Mouse (Mus musculus): ENCODE measurements around the gene Fam118b. TPM values are rescaled to one million over a fixed set of nuclear protein-coding genes. Genes with fewer than 3 reads are reported as not detected.

Fam118b gene
- polyA plus RNA-seq, 1 experiment from 2014 or later: 63.8 TPM

DNA sequence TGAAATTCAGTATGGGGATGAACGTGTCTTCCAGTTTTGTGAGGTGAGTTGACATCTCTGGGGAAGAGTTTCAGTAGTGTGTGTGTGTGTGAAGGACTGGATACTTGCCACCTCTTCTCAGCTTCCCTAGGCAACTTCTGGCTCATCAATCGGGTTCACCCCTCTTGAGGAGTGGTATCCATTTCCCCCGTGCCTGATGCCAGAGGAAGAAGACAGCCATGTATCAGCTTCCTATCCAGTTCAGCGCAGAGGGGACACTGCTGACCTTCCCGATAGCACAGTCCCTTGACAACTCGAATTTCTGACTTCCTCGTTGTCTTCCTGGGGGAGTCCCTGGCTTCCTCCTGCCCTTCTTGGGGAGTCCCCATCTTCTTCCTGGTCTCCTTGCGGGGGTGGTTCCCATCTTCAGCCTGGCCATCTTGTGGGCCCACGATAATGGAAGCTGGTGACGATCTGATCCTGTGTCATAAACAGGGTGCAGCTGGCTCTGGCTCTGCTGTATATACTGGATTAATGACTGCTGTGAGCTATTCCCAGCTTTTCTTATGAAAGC lies 80.2 kb downstream of the Fam118b start:
- 87% methylated on average over 10 of the region's 10 CpGs for WGBS
- Histone ChIP-seq H3K27me3 (no peaks in the 10 kb centered on the region), H3K4me1 (replicated peaks) (no peaks in the 10 kb centered on the region), H3K36me3 (peaks cover 24% of the 10 kb centered on the region; the same call in 1 of the 2 replicates), H3K4me2 (no peak overlapping the region), H3K9ac (no peak overlapping the region), H3K9me3 (no peaks in the 10 kb centered on the region), H3K4me3 (no peak overlapping the region), H3K27ac (replicated peaks) (no peak overlapping the region)
- ATAC-seq (ENCODE audit: low read depth): no peak

GRCm38 (mm10) chr9:35186430-35186829 lies 81.2 kb downstream of the Fam118b start:
- H3K9ac ChIP-seq: no peak overlapping the region
- H3K4me3 ChIP-seq: no peak overlapping the region
- peaks cover 24% of the 10 kb centered on the region; the same call in 1 of the 2 replicates for H3K36me3 ChIP-seq
- no peak overlapping the region for H3K4me2 ChIP-seq
- WGBS: 88% methylated on average over 3 of the region's 4 CpGs
- H3K9me3 ChIP-seq: no peaks in the 10 kb centered on the region
- no peak for ATAC-seq (ENCODE audit: low read depth)
- H3K4me1 ChIP-seq (replicated peaks): no peaks in the 10 kb centered on the region
- H3K27me3 ChIP-seq: no peaks in the 10 kb centered on the region
- H3K27ac ChIP-seq (replicated peaks): no peak overlapping the region

DNA sequence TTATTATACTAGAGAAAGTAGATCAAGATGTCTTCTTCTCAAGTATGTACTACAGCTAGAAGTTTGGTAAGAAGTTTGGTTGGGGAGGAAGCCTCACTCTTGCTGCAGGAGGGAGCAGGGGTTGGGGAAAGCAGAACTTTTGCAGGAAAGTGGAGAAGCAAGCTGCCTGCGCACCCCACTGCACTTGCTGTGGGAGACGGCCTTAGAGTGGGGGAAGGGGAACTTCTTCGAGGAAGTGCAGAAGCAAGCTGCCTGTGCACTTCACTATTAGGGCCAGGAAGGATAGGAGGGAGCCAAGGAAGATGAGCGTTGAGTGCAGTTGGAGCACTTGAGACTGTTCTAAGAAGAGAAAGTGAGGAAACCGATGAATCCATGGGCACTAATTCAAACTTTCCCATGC lies 84.2 kb downstream of the Fam118b start:
- no peaks in the 10 kb centered on the region for H3K4me1 ChIP-seq (replicated peaks)
- no peak for ATAC-seq (ENCODE audit: low read depth)
- no peak overlapping the region for H3K9ac ChIP-seq
- no peaks in the 10 kb centered on the region for H3K9me3 ChIP-seq
- H3K36me3 ChIP-seq: peaks cover 9% of the 10 kb centered on the region; the same call in 1 of the 2 replicates
- WGBS: 72% methylated on average over 5 of the region's 5 CpGs
- no peak overlapping the region for H3K4me2 ChIP-seq
- H3K27me3 ChIP-seq: no peaks in the 10 kb centered on the region
- H3K27ac ChIP-seq (replicated peaks): no peak overlapping the region
- no peak overlapping the region for H3K4me3 ChIP-seq

- WGBS: 86% methylated on average over 2 of the region's 2 CpGs
- Histone ChIP-seq H3K27me3 (no peaks in the 10 kb centered on the region), H3K4me2 (no peak overlapping the region)
These were observed 84.8 kb downstream of the Fam118b start for GRCm38 (mm10) chr9:35182832-35183231.

DNA sequence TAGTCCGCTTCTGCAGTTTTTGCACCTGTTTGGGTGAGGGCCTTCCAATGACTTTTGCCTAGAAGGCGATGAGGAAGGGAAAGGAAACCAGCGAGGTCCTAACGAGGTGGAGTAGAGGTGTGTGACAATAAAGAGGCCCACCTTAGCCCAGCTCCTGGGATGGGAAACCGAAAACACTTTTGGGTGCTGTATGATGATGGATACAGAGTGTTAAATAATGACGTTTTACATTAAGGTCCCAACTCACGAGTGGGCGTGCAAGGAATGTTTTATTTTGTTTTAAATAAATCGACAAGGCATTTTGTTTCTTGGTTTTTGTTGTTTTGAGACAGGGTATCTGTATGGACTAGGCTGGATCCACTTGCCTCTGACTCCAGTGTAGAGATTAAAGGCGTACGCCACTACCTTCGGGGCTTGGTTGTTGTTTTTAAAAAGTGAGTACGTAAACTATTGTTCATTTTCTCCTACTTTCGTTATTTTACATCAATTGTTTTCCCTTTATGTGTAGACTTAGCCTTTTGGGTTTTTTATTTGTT lies 91.4 kb downstream of the Fam118b start:
- H3K27ac ChIP-seq (replicated peaks): no peak overlapping the region
- H3K36me3 ChIP-seq: no peaks in the 10 kb centered on the region
- H3K4me2 ChIP-seq: peak overlapping the region; percentile 82
- 51% methylated on average over 14 of the region's 14 CpGs for WGBS
- no peaks in the 10 kb centered on the region for H3K9me3 ChIP-seq
- ATAC-seq (ENCODE audit: low read depth): peak; percentile 54
- H3K9ac ChIP-seq: 0 out of 2 replicates have a peak overlapping the region, but pooled peaks have one; percentile 39
- H3K27me3 ChIP-seq: no peaks in the 10 kb centered on the region
- H3K4me1 ChIP-seq (replicated peaks): peaks cover 18% of the 10 kb centered on the region
- peak overlapping the region; percentile 56 for H3K4me3 ChIP-seq

More at GRCm38 (mm10) chr9:35182832-35183231, 84.8 kb downstream of the Fam118b start:
- Histone ChIP-seq H3K27ac (replicated peaks) (no peak overlapping the region), H3K9me3 (no peaks in the 10 kb centered on the region), H3K4me3 (no peak overlapping the region), H3K4me1 (replicated peaks) (no peaks in the 10 kb centered on the region), H3K9ac (no peak overlapping the region), H3K36me3 (peaks cover 6% of the 10 kb centered on the region; the same call in 1 of the 2 replicates)
- ATAC-seq (ENCODE audit: low read depth): no peak

DNA sequence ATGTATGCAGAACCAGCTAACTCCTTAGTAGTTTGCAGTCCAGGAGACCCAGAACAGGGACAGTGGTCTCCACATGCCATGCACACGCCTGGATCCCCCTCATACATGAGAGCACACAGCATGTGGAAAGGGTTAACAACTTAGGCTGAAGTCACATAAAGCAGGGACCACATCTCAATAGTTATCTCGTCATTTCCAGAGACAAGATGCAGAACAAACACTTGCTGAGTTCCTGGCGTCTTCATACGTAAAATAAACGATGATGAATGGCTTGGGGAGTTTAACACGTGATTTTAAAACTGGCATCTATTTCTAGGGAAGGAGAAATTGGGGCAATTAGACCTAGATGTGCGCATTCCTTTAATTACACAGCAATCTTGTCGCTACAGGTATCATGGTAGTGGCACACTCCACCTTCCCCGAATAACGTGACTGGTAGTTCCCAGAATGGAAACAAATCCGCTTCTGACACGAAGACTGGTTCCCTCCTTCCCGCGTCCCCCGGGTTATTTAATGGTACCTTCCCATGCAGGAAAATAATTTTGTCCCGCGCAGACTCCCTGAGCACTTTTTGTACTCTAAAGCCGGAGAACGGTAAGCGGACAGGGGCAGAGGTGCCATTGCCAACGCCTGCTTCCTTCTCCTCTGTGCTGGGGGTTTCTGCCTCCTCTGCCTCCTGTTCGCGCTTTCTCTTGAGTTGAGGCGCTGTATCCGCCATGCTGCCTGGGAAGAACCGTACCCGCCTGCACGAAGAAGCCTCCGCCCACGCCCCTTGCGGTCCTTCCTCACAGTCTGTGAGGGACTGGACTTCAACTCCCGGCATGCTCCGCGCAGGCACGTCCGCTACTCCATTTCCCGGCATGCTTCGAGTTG lies 92.1 kb downstream of the Fam118b start, which contains the start of gene Dcps:
Dcps (minus strand) TSS at position 811 of the 873 bp plus-strand sequence.
- Histone ChIP-seq H3K9ac (peak within 1 kb of the TSS; percentile 69), H3K9me3 (no peaks in the 10 kb centered on the region), H3K36me3 (0 out of 2 replicates have a peak, but pooled peaks cover 5% of the 10 kb centered on the region), H3K27ac (replicated peaks) (peak within 1 kb of the TSS; percentile 87), H3K4me2 (peak within 1 kb of the TSS; percentile 82), H3K4me1 (replicated peaks) (peaks cover 18% of the 10 kb centered on the region), H3K4me3 (peak within 1 kb of the TSS; percentile 56), H3K27me3 (no peaks in the 10 kb centered on the region)
- ATAC-seq (ENCODE audit: low read depth): peak; percentile 98
- under 1% methylated on average over 38 of the region's 38 CpGs for WGBS

- Histone ChIP-seq H3K4me3 (no peak overlapping the region), H3K9ac (no peak overlapping the region), H3K4me2 (no peak overlapping the region), H3K4me1 (replicated peaks) (peaks cover 18% of the 10 kb centered on the region), H3K27me3 (no peaks in the 10 kb centered on the region), H3K9me3 (no peaks in the 10 kb centered on the region), H3K27ac (replicated peaks) (no peak overlapping the region), H3K36me3 (peaks cover 13% of the 10 kb centered on the region; the same call in 1 of the 2 replicates)
- WGBS: 84% methylated on average over 1 of the region's 1 CpGs
- ATAC-seq (ENCODE audit: low read depth): no peak
These were observed 94.3 kb downstream of the Fam118b start for GRCm38 (mm10) chr9:35173331-35173730.

- Histone ChIP-seq H3K4me1 (replicated peaks) (peaks cover 25% of the 10 kb centered on the region), H3K27me3 (no peaks in the 10 kb centered on the region)
- 96% methylated on average over 7 of the region's 7 CpGs for WGBS
These were observed 97.5 kb downstream of the Fam118b start for GRCm38 (mm10) chr9:35170071-35170470.

More at GRCm38 (mm10) chr9:35170071-35170470, 97.5 kb downstream of the Fam118b start:
- Histone ChIP-seq H3K27ac (replicated peaks) (no peak overlapping the region), H3K36me3 (peaks cover 13% of the 10 kb centered on the region; the same call in 1 of the 2 replicates), H3K4me2 (no peak overlapping the region), H3K9me3 (no peaks in the 10 kb centered on the region), H3K9ac (no peak overlapping the region), H3K4me3 (no peak overlapping the region)
- ATAC-seq (ENCODE audit: low read depth): no peak

Other genes starting within 250 kb of the Fam118b start
- 7.6 and 11.5 TPM in 2 replicates for gene St3gal4, start 148.5 kb downstream of the Fam118b start, polyA plus RNA-seq (2015; fragmentation: Nextera tagmentation; extraction: Ambion mirVana)
- 70.9 and 72.5 TPM in 2 replicates for gene Dcps, start 91.7 kb downstream of the Fam118b start, polyA plus RNA-seq (2015; fragmentation: Nextera tagmentation; extraction: Ambion mirVana)
- 65.6 and 73.9 TPM in 2 replicates for gene Srpr, start 67.6 kb downstream of the Fam118b start, polyA plus RNA-seq (2015; fragmentation: Nextera tagmentation; extraction: Ambion mirVana)
- gene Tirap, start 67.5 kb downstream of the Fam118b start, polyA plus RNA-seq (2015; fragmentation: Nextera tagmentation; extraction: Ambion mirVana): 6.6 TPM in 2 replicates
- 41.4 and 43.1 TPM in 2 replicates for gene Foxred1, start 56.8 kb downstream of the Fam118b start, polyA plus RNA-seq (2015; fragmentation: Nextera tagmentation; extraction: Ambion mirVana)
- 19.8 and 20.9 TPM in 2 replicates for gene Rpusd4, start 60 bp upstream of the Fam118b start, polyA plus RNA-seq (2015; fragmentation: Nextera tagmentation; extraction: Ambion mirVana)
- 3.5 and 4.0 TPM in 2 replicates for gene Cdon, start 153.3 kb upstream of the Fam118b start, polyA plus RNA-seq (2015; fragmentation: Nextera tagmentation; extraction: Ambion mirVana)

Measured in neural tube, embryonic 13.5 days (tissue).